Mouse (Mus musculus): ENCODE measurements around the gene Abtb2.

DNA sequence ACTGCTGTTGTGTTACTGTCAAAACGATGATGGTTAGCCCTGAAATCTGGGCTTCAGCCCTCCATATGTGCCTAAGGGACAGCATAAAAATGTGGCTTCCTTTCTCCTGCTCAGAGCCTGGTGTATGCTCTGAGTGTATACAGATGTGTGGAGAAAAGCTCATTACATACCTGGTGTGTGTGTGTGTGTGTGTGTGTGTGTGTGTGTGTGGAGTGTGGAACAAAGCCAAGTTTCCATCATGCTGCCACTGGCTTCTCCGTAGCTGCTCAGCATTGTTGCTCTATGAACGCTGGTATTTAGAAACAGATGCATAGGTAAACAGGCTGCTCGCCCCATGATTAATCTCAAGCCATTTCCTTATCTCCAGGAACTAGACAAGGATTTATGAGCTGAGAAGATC is 137.8 kb downstream of the Abtb2 start:
- no peak for TF ChIP-seq CTCF (IDR thresholded peaks at IDR 0.05; ENCODE audit: low read depth)
- TF ChIP-seq EP300 (IDR thresholded peaks at IDR 0.05; ENCODE audit: low read depth): no peak
